Mouse (Mus musculus) stomach, embryonic 16.5 days (tissue): Measurements from ENCODE around the gene Nrxn3. TPM values are rescaled to one million over a fixed set of nuclear protein-coding genes. Genes with fewer than 3 reads are reported as not detected.

ENCODE experiments used
- ATAC-seq: fragments of 200-750 bp; cut with Nextera tagmentation; 2 replicates; pipeline ENCODE4 v1.8.0; 2017; ENCODE audit warnings: moderate number of reproducible peaks, moderate TSS enrichment; ENCODE audit not compliant: insufficient read depth, low FRiP score
- H3K27ac ChIP-seq: fragments of 300-500 bp; sonication (generic); 2 replicates; pipeline ENCODE4 v1.5.1; 2014; ENCODE audit warnings: low read length
- H3K27me3 ChIP-seq: fragments of 300-500 bp; sonication (generic); 2 replicates; pipeline ENCODE4 v1.6.1; 2014; ENCODE audit warnings: low read length, control low read depth, mixed read lengths; ENCODE audit not compliant: control insufficient read depth, insufficient read depth
- H3K36me3 ChIP-seq: fragments of 300-500 bp; sonication (generic); 2 replicates; pipeline ENCODE4 v1.6.1; 2014; ENCODE audit warnings: low read length; ENCODE audit not compliant: control insufficient read depth, insufficient read depth
- H3K4me1 ChIP-seq: fragments of 300-500 bp; sonication (generic); 2 replicates; pipeline ENCODE4 v1.6.1; 2014; ENCODE audit warnings: low read length, control low read depth, mixed read lengths; ENCODE audit not compliant: control insufficient read depth, insufficient read depth
- H3K4me2 ChIP-seq: fragments of 300-500 bp; sonication (generic); 2 replicates; pipeline ENCODE4 v1.6.1; 2014; ENCODE audit warnings: low read depth, low read length, mixed read lengths
- H3K4me3 ChIP-seq: fragments of 300-500 bp; sonication (generic); replicated peaks from 2 replicates; pipeline ENCODE4 v1.5.1; 2014; ENCODE audit warnings: mild to moderate bottlenecking, low read length
- H3K9ac ChIP-seq: fragments of 300-500 bp; sonication (generic); 2 replicates; pipeline ENCODE4 v1.6.1; 2014; ENCODE audit warnings: low read length
- H3K9me3 ChIP-seq: fragments of 300-500 bp; sonication (generic); replicated peaks from 2 replicates; pipeline ENCODE4 v1.6.1; 2016; ENCODE audit warnings: low read length, control low read depth; ENCODE audit not compliant: control insufficient read depth
- WGBS: fragments of 180-500 bp; shearing (Covaris S2); extraction: QIAGEN DNeasy Blood & Tissue Kit; methylation state at CpG from one replicate; pipeline ENCODE4 v1.1.7; 2014; 5-methylcytosine and 5-hydroxymethylcytosine counted together
- polyA plus RNA-seq: library from polyadenylated mRNA; unstranded; fragments of >200 nt; fragmentation: Nextera tagmentation; extraction: Ambion mirVana; gene quantifications from 2 replicates; pipeline ENCODE4 v1.2.1, GENCODE M21; 2015

Nrxn3 gene
- polyA plus RNA-seq, 1 experiment from 2014 or later, result 2.2 TPM

GRCm38 (mm10) chr12:89282362-89283343 lies 560.0 kb downstream of the Nrxn3 start:
- H3K4me3 ChIP-seq, result no peak overlapping the region
- 76% methylated on average over 6 of the region's 6 CpGs for WGBS
- H3K4me1 ChIP-seq, result no peaks in the 10 kb centered on the region
- no peaks in the 10 kb centered on the region for H3K36me3 ChIP-seq
- H3K27me3 ChIP-seq, result no peaks in the 10 kb centered on the region
- no peak overlapping the region for H3K27ac ChIP-seq
- ATAC-seq, result no peak
- no peaks in the 10 kb centered on the region for H3K9me3 ChIP-seq
- H3K4me2 ChIP-seq, result no peak overlapping the region
- H3K9ac ChIP-seq, result no peak overlapping the region

GRCm38 (mm10) chr12:89284412-89284811 lies 561.7 kb downstream of the Nrxn3 start:
- no peak overlapping the region for H3K27ac ChIP-seq
- no peak overlapping the region for H3K4me2 ChIP-seq
- H3K36me3 ChIP-seq, result no peaks in the 10 kb centered on the region
- WGBS, result 87% methylated on average over 3 of the region's 3 CpGs
- no peaks in the 10 kb centered on the region for H3K4me1 ChIP-seq
- no peak overlapping the region for H3K4me3 ChIP-seq
- H3K27me3 ChIP-seq, result no peaks in the 10 kb centered on the region
- ATAC-seq, result no peak
- no peak overlapping the region for H3K9ac ChIP-seq
- H3K9me3 ChIP-seq, result no peaks in the 10 kb centered on the region

GRCm38 (mm10) chr12:89287037-89287436 lies 564.4 kb downstream of the Nrxn3 start:
- no peak overlapping the region for H3K4me2 ChIP-seq
- ATAC-seq, result no peak
- H3K9ac ChIP-seq, result no peak overlapping the region
- no peaks in the 10 kb centered on the region for H3K36me3 ChIP-seq
- no peak overlapping the region for H3K4me3 ChIP-seq
- no peaks in the 10 kb centered on the region for H3K27me3 ChIP-seq
- WGBS, result 66% methylated on average over 4 of the region's 4 CpGs
- peaks cover 5% of the 10 kb centered on the region for H3K4me1 ChIP-seq
- H3K9me3 ChIP-seq, result no peaks in the 10 kb centered on the region
- H3K27ac ChIP-seq, result no peak overlapping the region

- WGBS, result 72% methylated on average over 4 of the region's 4 CpGs
- no peak overlapping the region for H3K27ac ChIP-seq
- no peaks in the 10 kb centered on the region for H3K27me3 ChIP-seq
- no peak for ATAC-seq
- peaks cover 5% of the 10 kb centered on the region for H3K4me1 ChIP-seq
- H3K9ac ChIP-seq, result no peak overlapping the region
- H3K4me2 ChIP-seq, result no peak overlapping the region
- no peaks in the 10 kb centered on the region for H3K36me3 ChIP-seq
- H3K9me3 ChIP-seq, result no peaks in the 10 kb centered on the region
- no peak overlapping the region for H3K4me3 ChIP-seq
Observed at GRCm38 (mm10) chr12:89289589-89290274, 567.1 kb downstream of the Nrxn3 start.

GRCm38 (mm10) chr12:89290736-89291574 lies 568.3 kb downstream of the Nrxn3 start:
- Histone ChIP-seq H3K36me3 (no peaks in the 10 kb centered on the region), H3K27ac (no peak overlapping the region), H3K4me3 (no peak overlapping the region), H3K4me1 (peaks cover 5% of the 10 kb centered on the region), H3K9ac (no peak overlapping the region), H3K9me3 (no peaks in the 10 kb centered on the region), H3K27me3 (no peaks in the 10 kb centered on the region), H3K4me2 (no peak overlapping the region)
- ATAC-seq, result peak; percentile 44; the same call in 1 of the 2 replicates
- WGBS, result 25% methylated on average over 4 of the region's 4 CpGs

- H3K27me3 ChIP-seq, result no peaks in the 10 kb centered on the region
- no peaks in the 10 kb centered on the region for H3K9me3 ChIP-seq
- no peaks in the 10 kb centered on the region for H3K36me3 ChIP-seq
- no peak overlapping the region for H3K9ac ChIP-seq
- H3K27ac ChIP-seq, result no peak overlapping the region
- no peaks in the 10 kb centered on the region for H3K4me1 ChIP-seq
- no peak overlapping the region for H3K4me2 ChIP-seq
- H3K4me3 ChIP-seq, result no peak overlapping the region
- no peak for ATAC-seq
- 36% methylated on average over 4 of the region's 4 CpGs for WGBS
Observed at GRCm38 (mm10) chr12:89302011-89302410, 579.3 kb downstream of the Nrxn3 start.

- WGBS, result 88% methylated on average over 1 of the region's 1 CpGs
- H3K36me3 ChIP-seq, result no peaks in the 10 kb centered on the region
- H3K4me3 ChIP-seq, result no peak overlapping the region
- ATAC-seq, result no peak
- H3K4me2 ChIP-seq, result no peak overlapping the region
- H3K9me3 ChIP-seq, result no peaks in the 10 kb centered on the region
- no peaks in the 10 kb centered on the region for H3K27me3 ChIP-seq
- H3K9ac ChIP-seq, result no peak overlapping the region
- no peak overlapping the region for H3K27ac ChIP-seq
- no peaks in the 10 kb centered on the region for H3K4me1 ChIP-seq
Observed at GRCm38 (mm10) chr12:89310200-89310599, 587.5 kb downstream of the Nrxn3 start.

- no peaks in the 10 kb centered on the region for H3K4me1 ChIP-seq
- no peak for ATAC-seq
- no peaks in the 10 kb centered on the region for H3K36me3 ChIP-seq
- H3K9me3 ChIP-seq, result no peaks in the 10 kb centered on the region
- H3K4me3 ChIP-seq, result no peak overlapping the region
- H3K27me3 ChIP-seq, result no peaks in the 10 kb centered on the region
- 26% methylated on average over 1 of the region's 1 CpGs for WGBS
- H3K9ac ChIP-seq, result no peak overlapping the region
- no peak overlapping the region for H3K4me2 ChIP-seq
- H3K27ac ChIP-seq, result no peak overlapping the region
Observed at GRCm38 (mm10) chr12:89312586-89312985, 589.9 kb downstream of the Nrxn3 start.
